Mouse (Mus musculus) ovary, postnatal 10 days (tissue): ENCODE measurements around the gene Pmm1.
"Not testable (repeated sequence)": the region's sequence is repeated elsewhere in the genome, so short reads cannot be mapped to it uniquely, and the experiment has no call there.

ENCODE experiments used
- DNase-seq: peaks from one replicate; pipeline ENCODE4 v3.0.0; 2022; ENCODE audit warnings: low spot score

Pmm1 gene

DNA sequence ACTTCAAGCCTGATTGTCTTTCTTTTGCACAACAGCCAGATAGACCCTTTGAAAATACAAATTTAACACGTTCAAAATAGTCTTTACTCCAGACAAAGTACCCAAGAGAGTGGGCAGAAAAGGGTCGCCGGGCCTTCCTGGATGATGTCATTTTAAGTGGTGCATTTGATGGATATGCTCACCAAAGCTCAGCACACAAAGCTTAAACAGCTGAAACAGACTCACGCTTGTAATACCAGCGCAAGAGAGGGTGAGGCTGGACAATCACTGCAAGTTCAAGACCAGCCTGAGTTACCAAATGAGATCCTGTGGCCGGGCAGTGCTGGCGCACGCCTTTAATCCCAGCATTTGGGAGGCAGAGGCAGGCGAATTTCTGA, 34.3 kb downstream of the Pmm1 start:
- no peak for DNase-seq

DNA sequence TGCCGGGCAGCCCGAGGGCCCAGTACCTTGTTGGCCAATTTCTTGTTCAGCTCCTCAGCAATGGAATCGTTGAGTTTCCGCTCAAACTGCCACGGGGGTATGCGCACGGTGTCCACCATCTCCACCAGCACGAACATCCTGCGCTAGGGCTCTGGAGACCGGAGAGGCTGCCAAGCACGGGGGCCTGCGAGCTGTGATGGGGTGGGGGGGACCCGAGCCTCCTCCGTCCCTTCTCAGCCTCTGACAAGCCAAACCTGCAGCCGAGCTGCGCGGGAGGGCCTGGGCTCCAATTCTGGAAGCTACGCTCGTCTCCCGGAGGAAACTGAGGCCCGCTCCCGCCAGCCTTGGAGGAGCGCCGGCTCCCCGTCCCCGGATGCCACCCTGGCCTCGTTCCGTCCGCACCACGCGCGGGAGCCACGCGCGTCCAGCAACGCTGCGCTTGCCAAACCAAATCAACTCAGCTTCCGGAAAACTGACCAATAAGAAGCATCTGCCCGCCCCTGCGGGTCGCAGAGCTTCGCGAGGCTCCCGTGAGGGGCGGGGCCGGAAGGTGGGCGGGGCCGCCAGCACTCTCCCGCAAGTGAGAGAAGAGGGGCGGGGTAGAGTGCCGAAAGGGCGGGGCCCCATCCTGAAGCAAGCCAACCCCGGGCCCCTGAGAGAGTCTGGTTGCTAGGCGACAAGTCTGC, 34.8 kb downstream of the Pmm1 start, which contains the start of gene Polr3h:
Gene Polr3h, minus strand, starts transcription at position 481 of the 686 bp plus-strand sequence.
- DNase-seq = peak; percentile 72

DNA sequence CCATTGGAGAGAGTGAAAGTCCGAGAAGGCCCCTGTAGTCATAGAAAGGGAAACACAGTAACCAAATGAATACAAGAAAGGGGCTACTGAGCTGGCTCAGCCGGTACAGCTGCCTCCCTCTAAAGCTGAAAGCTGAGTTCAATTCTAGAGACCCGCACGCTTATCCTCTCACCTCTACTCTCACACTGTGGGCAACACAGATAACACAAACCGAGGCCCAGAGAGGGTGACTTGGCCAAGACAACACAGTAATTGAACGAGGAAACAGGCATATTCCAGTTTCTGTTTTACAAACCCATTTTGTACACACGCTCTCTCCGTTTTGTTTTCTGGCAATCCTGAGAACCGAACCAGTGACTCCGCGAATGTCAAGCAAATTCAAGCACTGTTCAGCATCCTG, 35.8 kb downstream of the Pmm1 start:
- no peak for DNase-seq

DNA sequence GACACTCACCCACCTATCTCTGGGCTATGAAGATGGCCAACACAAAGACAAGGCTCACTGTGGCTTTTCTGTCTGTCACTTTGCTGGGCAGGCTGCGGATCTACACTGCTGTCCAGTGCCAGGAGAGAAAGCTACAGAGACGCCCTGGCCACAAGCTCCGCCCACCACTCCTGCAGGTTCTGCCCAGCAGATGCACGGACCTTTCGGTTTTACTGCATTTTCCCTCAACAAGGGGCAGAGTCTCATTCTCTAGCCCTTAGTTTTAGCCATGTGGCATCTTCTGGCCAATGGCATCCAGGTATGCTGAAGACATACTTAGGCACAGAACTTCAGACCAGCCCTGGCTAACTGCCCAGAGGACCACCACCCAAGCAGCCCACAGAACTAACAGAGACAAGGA, 39.5 kb downstream of the Pmm1 start:
- no peak for DNase-seq

DNA sequence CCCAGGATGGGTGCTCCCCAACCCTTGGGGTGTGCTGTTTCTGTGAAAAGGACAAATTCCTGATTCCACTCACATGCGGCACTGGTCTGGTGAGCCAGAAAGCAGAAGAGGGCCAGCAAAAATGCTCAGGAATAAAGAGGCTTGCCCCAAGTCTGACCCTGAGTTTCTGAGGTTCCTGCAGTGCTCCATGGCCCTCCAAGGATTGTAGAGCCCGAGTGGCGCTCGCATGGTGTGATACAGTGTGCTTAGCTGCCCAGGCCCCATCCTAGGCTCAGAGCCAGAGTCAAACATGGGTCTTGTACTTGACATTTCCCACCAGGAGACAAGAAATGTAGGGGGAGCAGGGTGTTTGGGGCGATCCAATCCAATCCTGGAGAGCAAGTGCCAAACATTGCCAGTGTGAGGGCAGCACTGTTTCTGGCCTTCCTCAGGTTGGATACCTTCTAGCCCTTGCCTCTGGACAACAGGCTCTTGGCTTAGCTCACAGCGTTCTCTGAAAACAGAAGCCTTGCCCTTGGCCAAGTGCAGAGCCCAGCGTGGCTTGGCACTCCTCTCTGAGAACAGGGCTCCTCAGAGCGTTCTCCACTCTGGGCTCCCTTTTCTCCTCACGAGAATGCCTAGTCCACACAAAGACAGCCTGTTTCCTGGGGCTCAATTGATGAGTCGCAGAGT, 40.0 kb downstream of the Pmm1 start:
- DNase-seq = no peak

DNA sequence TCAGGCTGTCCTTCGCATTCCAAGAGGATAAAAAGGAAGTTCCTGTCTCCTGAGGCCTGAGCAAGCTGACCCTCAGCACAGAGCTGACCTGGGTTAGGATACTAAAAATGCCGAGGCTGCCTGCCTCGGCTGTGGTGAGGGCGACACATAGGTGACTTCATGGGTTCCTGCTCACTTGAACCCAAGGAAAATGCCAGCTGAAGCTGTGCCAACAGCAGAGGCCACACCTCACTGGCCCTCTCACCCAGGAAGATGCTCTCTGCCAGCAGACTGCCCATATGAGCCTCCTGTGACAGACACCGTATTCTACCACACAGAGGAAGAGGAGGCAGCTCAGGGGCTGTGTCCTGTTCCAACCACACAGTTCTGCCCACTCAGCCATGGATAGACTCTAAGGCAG, 41.7 kb downstream of the Pmm1 start:
- no peak for DNase-seq

DNA sequence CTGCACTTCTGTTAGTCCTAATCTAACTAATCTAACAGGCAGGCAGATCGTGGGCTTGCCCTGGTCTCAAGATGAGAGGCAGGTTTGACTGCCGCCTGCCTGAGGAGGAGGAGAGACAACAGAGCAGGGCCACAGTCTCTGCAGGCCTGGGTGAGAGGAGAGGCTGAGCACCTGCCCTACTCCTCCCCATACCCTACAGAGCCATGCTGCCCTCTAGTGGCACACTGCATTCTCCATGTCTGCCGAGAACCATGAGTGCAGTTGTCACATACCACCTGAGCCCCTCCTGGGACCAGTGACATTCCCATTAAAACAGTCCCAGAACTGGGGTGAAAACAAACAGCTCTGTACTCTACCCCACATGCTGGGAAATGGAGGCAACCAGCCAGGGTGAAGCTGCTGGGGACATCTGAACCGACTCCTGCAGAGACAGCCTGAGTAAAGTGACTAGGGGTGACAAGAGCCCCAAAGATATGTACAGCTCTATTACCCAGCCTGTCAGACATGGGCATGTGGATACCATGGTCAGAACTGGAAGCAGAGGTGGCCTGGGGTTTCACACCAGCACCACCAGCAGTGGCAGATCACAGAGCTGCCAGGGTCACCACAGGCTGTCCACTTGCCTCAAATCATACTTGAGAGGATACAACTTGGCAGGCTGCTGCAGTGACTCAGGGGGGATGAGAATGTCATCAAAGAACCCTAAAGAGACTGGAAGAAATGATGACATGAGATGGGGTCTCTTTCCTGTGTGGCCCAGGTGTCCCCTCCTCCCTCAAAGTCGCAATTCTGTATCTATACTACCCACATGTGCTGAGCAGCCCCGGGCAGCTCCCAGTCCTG, 42.9 kb downstream of the Pmm1 start:
- no peak for DNase-seq

DNA sequence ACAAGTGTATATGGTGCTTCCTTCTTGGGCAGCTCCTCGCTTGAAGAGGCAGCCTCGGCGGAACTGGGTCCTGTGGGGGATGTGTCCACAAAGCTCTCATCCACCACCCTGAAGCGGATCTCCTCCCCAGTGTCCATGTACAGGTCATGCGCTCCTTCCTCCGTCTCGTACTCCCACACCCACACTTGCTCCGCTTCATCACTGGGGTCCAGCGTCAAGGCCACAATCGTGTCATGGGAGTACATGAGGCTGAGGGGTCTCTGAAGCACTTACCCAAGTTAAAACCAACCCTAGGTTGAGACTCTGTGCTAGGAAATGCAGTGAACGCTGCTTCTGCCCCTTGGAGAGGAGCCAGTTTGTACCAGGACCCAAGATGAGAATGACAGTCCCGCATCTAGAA, 43.5 kb downstream of the Pmm1 start:
- DNase-seq = no peak

DNA sequence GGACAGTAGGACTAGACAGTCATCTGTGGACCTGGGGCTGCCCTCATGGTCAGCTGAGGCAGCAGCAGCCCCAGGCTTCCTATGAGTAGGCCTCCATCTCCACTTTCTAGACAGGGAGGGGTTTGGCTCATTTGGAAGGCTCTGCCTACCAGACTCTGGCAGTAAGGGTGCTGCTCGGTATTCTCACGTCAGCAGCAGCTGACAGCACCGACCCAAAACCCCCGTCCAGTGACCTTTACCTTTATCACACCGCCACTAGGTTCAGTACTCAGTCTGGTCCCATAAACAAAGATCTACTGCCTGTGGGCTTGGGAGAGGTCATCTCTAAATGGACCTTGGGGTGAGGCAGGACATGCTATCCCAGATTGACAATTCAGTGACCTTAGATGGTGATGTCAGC, 45.1 kb downstream of the Pmm1 start:
- DNase-seq = no peak

DNA sequence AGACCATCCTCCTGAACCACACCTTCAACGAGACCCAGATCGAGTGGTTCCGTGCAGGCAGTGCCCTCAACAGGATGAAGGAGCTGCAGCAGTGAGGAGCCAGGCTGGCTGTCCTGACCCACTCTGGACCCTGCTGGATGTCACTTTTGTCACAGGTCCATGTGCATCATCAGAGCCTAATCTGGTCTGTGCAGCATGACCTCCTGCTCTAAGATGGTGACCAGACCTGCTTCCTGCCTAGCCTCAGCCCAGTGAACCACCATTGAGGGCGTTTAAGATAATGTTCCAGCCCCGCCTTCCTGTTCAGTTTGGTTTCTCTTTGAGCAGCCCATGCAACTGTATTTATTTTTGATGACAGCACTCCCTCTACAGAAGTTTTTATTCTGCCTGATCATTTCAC, 46.1 kb downstream of the Pmm1 start:
- DNase-seq = no peak

DNA sequence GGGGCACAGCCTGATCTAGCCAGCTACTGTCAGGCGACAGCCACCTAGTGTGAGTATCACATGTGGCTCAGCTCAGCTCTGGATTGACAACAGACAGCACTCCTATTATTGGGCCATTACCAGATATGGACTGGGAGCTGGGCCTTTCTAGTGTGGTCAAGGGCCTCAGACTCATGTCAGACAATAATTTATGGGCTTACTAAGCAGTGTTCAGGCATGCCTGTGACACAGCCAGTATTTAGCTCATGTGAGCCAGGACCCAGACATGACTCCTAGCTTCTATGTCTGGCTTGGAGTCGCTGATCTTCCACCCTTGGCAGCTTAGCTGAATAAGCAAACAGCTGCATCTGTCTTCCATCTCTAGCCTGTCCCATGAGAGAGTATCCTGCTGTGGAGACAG, 48.2 kb downstream of the Pmm1 start:
- DNase-seq = no peak

DNA sequence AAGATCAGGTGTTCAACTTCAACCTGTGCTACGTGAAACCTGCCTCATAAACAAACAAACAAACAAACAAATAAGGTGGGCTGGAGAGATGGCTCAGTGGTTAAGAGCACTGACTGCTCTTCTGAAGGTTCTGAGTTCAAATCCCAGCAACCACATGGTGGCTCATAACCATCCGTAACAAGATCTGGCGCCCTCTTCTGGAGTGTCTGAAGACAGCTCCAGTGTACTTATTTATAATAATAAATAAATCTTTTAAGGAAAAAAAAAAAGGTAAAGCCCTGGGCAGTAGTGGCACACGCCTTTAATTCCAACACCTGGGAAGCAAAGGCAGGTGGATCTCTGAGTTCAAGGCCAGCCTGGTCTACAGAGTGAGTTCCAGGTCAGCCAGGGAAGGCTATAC, 52.0 kb downstream of the Pmm1 start:
- not testable (repeated sequence) for DNase-seq

DNA sequence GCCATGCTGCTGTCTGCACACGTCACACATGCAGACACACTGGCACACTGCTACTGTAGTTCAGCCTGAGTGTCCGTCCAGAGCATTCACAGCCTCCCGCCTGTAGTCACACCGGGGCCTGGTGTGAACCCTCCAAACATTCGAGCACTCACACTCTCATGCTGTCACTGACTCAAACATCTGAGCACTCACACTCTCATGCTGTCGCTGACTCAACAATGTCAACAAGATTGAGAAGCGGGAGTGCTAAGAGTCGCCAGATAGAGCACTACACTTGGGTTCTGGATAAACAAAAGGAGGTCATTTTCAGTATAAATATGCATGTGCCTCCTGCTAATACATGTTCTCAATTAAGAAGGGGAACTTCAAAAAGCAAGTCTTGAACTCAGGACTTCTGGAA, 52.8 kb downstream of the Pmm1 start:
- DNase-seq = no peak

DNA sequence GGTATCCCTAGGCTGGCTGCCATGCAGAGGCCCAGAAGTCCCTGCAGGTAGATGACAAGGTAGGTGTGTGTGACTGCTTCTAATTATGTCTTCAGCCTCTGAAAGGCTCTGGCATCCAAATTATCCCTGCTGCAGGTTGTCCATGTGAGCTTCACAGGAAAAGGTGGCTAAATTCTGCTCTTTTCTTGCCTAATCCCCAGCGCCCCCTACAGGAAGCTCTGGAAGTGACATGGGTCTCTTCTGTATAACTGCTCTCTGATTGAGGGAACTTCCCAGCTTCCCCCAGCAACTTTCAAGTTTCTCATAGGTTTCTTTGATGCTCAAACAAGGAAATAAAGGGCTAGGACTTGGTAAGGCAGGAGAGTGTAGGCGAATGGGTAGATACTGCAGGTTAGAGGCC, 55.8 kb downstream of the Pmm1 start:
- peak; percentile 45 for DNase-seq
